Mouse (Mus musculus): Measurements from ENCODE around the gene Miip. TPM values are rescaled to one million over a fixed set of nuclear protein-coding genes. Genes with fewer than 3 reads are reported as not detected.
"Not testable (repeated sequence)": the region's sequence is repeated elsewhere in the genome, so short reads cannot be mapped to it uniquely, and the experiment has no call there.

Gene Miip
- polyA plus RNA-seq, 1 experiment from 2014 or later, result 55.3 TPM

GRCm38 (mm10) chr4:147848584-147848991, 20.0 kb downstream of the Miip start:
- peaks cover 13% of the 10 kb centered on the region for H3K36me3 ChIP-seq (ENCODE audit: insufficient read depth, low read length)
- no peaks in the 10 kb centered on the region; the same call in 1 of the 2 replicates for H3K27me3 ChIP-seq (ENCODE audit: insufficient read depth, low read length)
- H3K9me3 ChIP-seq (ENCODE audit: low read length), result peaks cover 11% of the 10 kb centered on the region
- peaks cover 8% of the 10 kb centered on the region for H3K4me1 ChIP-seq (ENCODE audit: insufficient read depth, low read length)
- H3K4me2 ChIP-seq (replicated peaks; ENCODE audit: low read depth, low read length), result peak overlapping the region; percentile 68
- 4% methylated on average over 4 of the region's 4 CpGs for WGBS
- peak; percentile 75 for ATAC-seq (ENCODE audit: low FRiP score, low TSS enrichment)
- peak overlapping the region; percentile 66 for H3K4me3 ChIP-seq (ENCODE audit: low read length)
- no peak overlapping the region for H3K27ac ChIP-seq (ENCODE audit: low read length)
- peak overlapping the region; percentile 72 for H3K9ac ChIP-seq (replicated peaks; ENCODE audit: low read length)

- Histone ChIP-seq H3K27ac (ENCODE audit: low read length) (no peak within 1 kb of the TSS), H3K4me3 (ENCODE audit: low read length) (peak within 1 kb of the TSS; percentile 66), H3K36me3 (ENCODE audit: insufficient read depth, low read length) (peaks cover 20% of the 10 kb centered on the region), H3K4me1 (ENCODE audit: insufficient read depth, low read length) (peaks cover 8% of the 10 kb centered on the region), H3K9ac (replicated peaks; ENCODE audit: low read length) (peak within 1 kb of the TSS; percentile 72), H3K4me2 (replicated peaks; ENCODE audit: low read depth, low read length) (peak within 1 kb of the TSS; percentile 68), H3K9me3 (ENCODE audit: low read length) (peaks cover 18% of the 10 kb centered on the region), H3K27me3 (ENCODE audit: insufficient read depth, low read length) (no peaks in the 10 kb centered on the region; the same call in 1 of the 2 replicates)
- ATAC-seq (ENCODE audit: low FRiP score, low TSS enrichment), result peak; percentile 93
- WGBS, result 1% methylated on average over 23 of the region's 23 CpGs
Measured at GRCm38 (mm10) chr4:147847614-147848583, 20.7 kb downstream of the Miip start, which contains the start of gene Zfp933. Gene Zfp933, minus strand, starts transcription at chr4:147848366.

- peaks cover 42% of the 10 kb centered on the region for H3K36me3 ChIP-seq (ENCODE audit: insufficient read depth, low read length)
- H3K4me3 ChIP-seq (ENCODE audit: low read length), result no peak overlapping the region
- H3K9me3 ChIP-seq (ENCODE audit: low read length), result peaks cover 40% of the 10 kb centered on the region
- H3K27me3 ChIP-seq (ENCODE audit: insufficient read depth, low read length), result no peaks in the 10 kb centered on the region
- WGBS, result 93% methylated on average over 3 of the region's 3 CpGs
- no peak overlapping the region for H3K9ac ChIP-seq (replicated peaks; ENCODE audit: low read length)
- no peak overlapping the region for H3K4me2 ChIP-seq (replicated peaks; ENCODE audit: low read depth, low read length)
- H3K27ac ChIP-seq (ENCODE audit: low read length), result no peak overlapping the region
- peaks cover 5% of the 10 kb centered on the region for H3K4me1 ChIP-seq (ENCODE audit: insufficient read depth, low read length)
- no peak for ATAC-seq (ENCODE audit: low FRiP score, low TSS enrichment)
Measured at GRCm38 (mm10) chr4:147842871-147843270, 25.7 kb downstream of the Miip start.

- peaks cover 34% of the 10 kb centered on the region for H3K9me3 ChIP-seq (ENCODE audit: low read length)
- peaks cover 36% of the 10 kb centered on the region for H3K36me3 ChIP-seq (ENCODE audit: insufficient read depth, low read length)
- not testable (repeated sequence) for H3K27ac ChIP-seq (ENCODE audit: low read length); H3K4me3 ChIP-seq (ENCODE audit: low read length); H3K4me1 ChIP-seq (ENCODE audit: insufficient read depth, low read length); H3K9ac ChIP-seq (replicated peaks; ENCODE audit: low read length); ATAC-seq (ENCODE audit: low FRiP score, low TSS enrichment); H3K4me2 ChIP-seq (replicated peaks; ENCODE audit: low read depth, low read length); H3K27me3 ChIP-seq (ENCODE audit: insufficient read depth, low read length)
- WGBS, result 95% methylated on average over 6 of the region's 26 CpGs
Measured at GRCm38 (mm10) chr4:147839282-147839681, 29.3 kb downstream of the Miip start.

GRCm38 (mm10) chr4:147824389-147824788, 44.2 kb downstream of the Miip start:
- H3K9ac ChIP-seq (replicated peaks; ENCODE audit: low read length), result no peak overlapping the region
- ATAC-seq (ENCODE audit: low FRiP score, low TSS enrichment), result no peak
- peaks cover 63% of the 10 kb centered on the region for H3K36me3 ChIP-seq (ENCODE audit: insufficient read depth, low read length)
- 97% methylated on average over 4 of the region's 4 CpGs for WGBS
- no peaks in the 10 kb centered on the region for H3K4me1 ChIP-seq (ENCODE audit: insufficient read depth, low read length)
- H3K27me3 ChIP-seq (ENCODE audit: insufficient read depth, low read length), result no peaks in the 10 kb centered on the region
- peaks cover 83% of the 10 kb centered on the region for H3K9me3 ChIP-seq (ENCODE audit: low read length)
- H3K4me3 ChIP-seq (ENCODE audit: low read length), result no peak overlapping the region
- no peak overlapping the region for H3K4me2 ChIP-seq (replicated peaks; ENCODE audit: low read depth, low read length)
- H3K27ac ChIP-seq (ENCODE audit: low read length), result no peak overlapping the region

- not testable (repeated sequence) for H3K27ac ChIP-seq (ENCODE audit: low read length); H3K4me3 ChIP-seq (ENCODE audit: low read length); H3K4me2 ChIP-seq (replicated peaks; ENCODE audit: low read depth, low read length); H3K9ac ChIP-seq (replicated peaks; ENCODE audit: low read length); H3K4me1 ChIP-seq (ENCODE audit: insufficient read depth, low read length); ATAC-seq (ENCODE audit: low FRiP score, low TSS enrichment); H3K27me3 ChIP-seq (ENCODE audit: insufficient read depth, low read length)
- H3K9me3 ChIP-seq (ENCODE audit: low read length), result peaks cover 70% of the 10 kb centered on the region
- WGBS, result 89% methylated on average over 3 of the region's 3 CpGs
- H3K36me3 ChIP-seq (ENCODE audit: insufficient read depth, low read length), result peaks cover 38% of the 10 kb centered on the region
Measured at GRCm38 (mm10) chr4:147821414-147821813, 47.2 kb downstream of the Miip start.

GRCm38 (mm10) chr4:147819659-147820058, 49.0 kb downstream of the Miip start:
- 85% methylated on average over 7 of the region's 7 CpGs for WGBS
- peaks cover 57% of the 10 kb centered on the region for H3K9me3 ChIP-seq (ENCODE audit: low read length)
- not testable (repeated sequence) for H3K9ac ChIP-seq (replicated peaks; ENCODE audit: low read length)

GRCm38 (mm10) chr4:147814592-147815167, 53.9 kb downstream of the Miip start:
- no peak for ATAC-seq (ENCODE audit: low FRiP score, low TSS enrichment)
- H3K27me3 ChIP-seq (ENCODE audit: insufficient read depth, low read length), result no peaks in the 10 kb centered on the region
- H3K4me3 ChIP-seq (ENCODE audit: low read length), result no peak overlapping the region
- no peak overlapping the region for H3K9ac ChIP-seq (replicated peaks; ENCODE audit: low read length)
- H3K36me3 ChIP-seq (ENCODE audit: insufficient read depth, low read length), result no peaks in the 10 kb centered on the region
- H3K27ac ChIP-seq (ENCODE audit: low read length), result no peak overlapping the region
- WGBS, result 77% methylated on average over 2 of the region's 2 CpGs
- H3K9me3 ChIP-seq (ENCODE audit: low read length), result peaks cover 13% of the 10 kb centered on the region
- no peaks in the 10 kb centered on the region for H3K4me1 ChIP-seq (ENCODE audit: insufficient read depth, low read length)
- H3K4me2 ChIP-seq (replicated peaks; ENCODE audit: low read depth, low read length), result no peak overlapping the region

More at GRCm38 (mm10) chr4:147819659-147820058, 49.0 kb downstream of the Miip start:
- H3K4me3 ChIP-seq (ENCODE audit: low read length); H3K4me2 ChIP-seq (replicated peaks; ENCODE audit: low read depth, low read length); H3K27ac ChIP-seq (ENCODE audit: low read length); H3K27me3 ChIP-seq (ENCODE audit: insufficient read depth, low read length); H3K4me1 ChIP-seq (ENCODE audit: insufficient read depth, low read length); ATAC-seq (ENCODE audit: low FRiP score, low TSS enrichment): not testable (repeated sequence)
- peaks cover 22% of the 10 kb centered on the region for H3K36me3 ChIP-seq (ENCODE audit: insufficient read depth, low read length)

GRCm38 (mm10) chr4:147813249-147813765, 55.3 kb downstream of the Miip start:
- whole genome bisulfite sequencing, result 55% methylated on average over 5 of the region's 5 CpGs
- no peak overlapping the region for H3K4me3 ChIP-seq (ENCODE audit: low read length)
- no peak overlapping the region for H3K4me2 ChIP-seq (replicated peaks; ENCODE audit: low read depth, low read length)
- H3K36me3 ChIP-seq (ENCODE audit: insufficient read depth, low read length), result no peaks in the 10 kb centered on the region
- no peak overlapping the region for H3K27ac ChIP-seq (ENCODE audit: low read length)
- H3K9ac ChIP-seq (replicated peaks; ENCODE audit: low read length), result no peak overlapping the region
- ATAC-seq (ENCODE audit: low FRiP score, low TSS enrichment), result no peak
- H3K27me3 ChIP-seq (ENCODE audit: insufficient read depth, low read length), result no peaks in the 10 kb centered on the region
- H3K9me3 ChIP-seq (ENCODE audit: low read length), result peaks cover 6% of the 10 kb centered on the region; the same call in 1 of the 2 replicates
- H3K4me1 ChIP-seq (ENCODE audit: insufficient read depth, low read length), result 0 out of 2 replicates have a peak, but pooled peaks cover 4% of the 10 kb centered on the region

All from kidney, embryonic 16.5 days (tissue).